Mouse (Mus musculus) stomach, embryonic 14.5 days (tissue): ENCODE results near the gene Slf1. TPM values are rescaled to one million over a fixed set of nuclear protein-coding genes. Genes with fewer than 3 reads are reported as not detected.

ENCODE experiments used
- ATAC-seq: fragments of 200-750 bp; cut with Nextera tagmentation; 2 replicates; pipeline ENCODE4 v1.8.0; 2017; ENCODE audit warnings: low read depth, moderate TSS enrichment; ENCODE audit not compliant: insufficient number of reproducible peaks, insufficient read depth, low FRiP score
- H3K27ac ChIP-seq: fragments of 300-500 bp; sonication (generic); 2 replicates; pipeline ENCODE4 v1.5.1; 2014; ENCODE audit warnings: mild to moderate bottlenecking, low read length, moderate library complexity, mixed read lengths
- H3K27me3 ChIP-seq: fragments of 300-500 bp; sonication (generic); 2 replicates; pipeline ENCODE4 v1.6.1; 2014; ENCODE audit warnings: low read length, control low read depth, mixed read lengths; ENCODE audit not compliant: control insufficient read depth, insufficient read depth
- H3K36me3 ChIP-seq: fragments of 300-500 bp; sonication (generic); 2 replicates; pipeline ENCODE4 v1.6.1; 2014; ENCODE audit warnings: mild to moderate bottlenecking, control low read depth, low read length, moderate library complexity, mixed read lengths; ENCODE audit not compliant: control insufficient read depth, insufficient read depth
- H3K4me1 ChIP-seq: fragments of 300-500 bp; sonication (generic); 2 replicates; pipeline ENCODE4 v1.6.1; 2014; ENCODE audit warnings: low read length, control low read depth, mixed read lengths; ENCODE audit not compliant: control insufficient read depth, insufficient read depth
- H3K4me2 ChIP-seq: fragments of 300-500 bp; sonication (generic); replicated peaks from 2 replicates; pipeline ENCODE4 v1.6.1; 2014; ENCODE audit warnings: low read depth, low read length, control low read depth
- H3K4me3 ChIP-seq: fragments of 300-500 bp; sonication (generic); 2 replicates; pipeline ENCODE4 v1.5.1; 2014; ENCODE audit warnings: low read depth, low read length, control low read depth
- H3K9ac ChIP-seq: fragments of 300-500 bp; sonication (generic); replicated peaks from 2 replicates; pipeline ENCODE4 v1.6.1; 2014; ENCODE audit warnings: low read depth, mild to moderate bottlenecking, control low read depth, low read length, moderate library complexity, mixed read lengths
- H3K9me3 ChIP-seq: fragments of 300-500 bp; sonication (generic); 2 replicates; pipeline ENCODE4 v1.6.1; 2016; ENCODE audit warnings: low read depth, low read length, control low read depth; ENCODE audit not compliant: control insufficient read depth
- WGBS: fragments of 180-500 bp; shearing (Covaris S2); extraction: QIAGEN DNeasy Blood & Tissue Kit; methylation state at CpG from one replicate; pipeline ENCODE4 v1.1.7; 2014; 5-methylcytosine and 5-hydroxymethylcytosine counted together
- polyA plus RNA-seq: library from polyadenylated mRNA; unstranded; fragments of >200 nt; fragmentation: Nextera tagmentation; extraction: Ambion mirVana; gene quantifications from 2 replicates; pipeline ENCODE4 v1.2.1, GENCODE M21; 2014

The Slf1 gene
- polyA plus RNA-seq, 1 experiment from 2014 or later, result 41.1 TPM

DNA sequence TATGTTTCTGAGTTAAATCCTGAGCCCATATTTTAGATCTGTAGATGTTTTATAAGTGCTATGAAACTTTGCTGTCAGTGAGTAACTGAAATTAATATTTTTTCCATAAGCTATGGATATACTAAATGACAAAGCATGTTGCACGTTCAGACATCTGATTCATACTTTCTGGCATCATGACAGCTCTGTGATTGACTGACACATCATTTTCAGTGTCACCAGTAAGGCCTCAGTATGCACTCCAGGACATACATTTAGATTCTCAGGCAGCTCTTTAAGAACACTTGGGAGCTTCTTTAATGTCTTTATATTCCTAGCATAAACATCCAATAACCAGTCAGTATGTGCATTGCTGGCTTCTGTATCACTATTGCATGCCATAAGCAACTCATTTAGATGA, 91.9 kb downstream of the Slf1 start:
- Histone ChIP-seq H3K36me3 (no peaks in the 10 kb centered on the region), H3K4me3 (no peak overlapping the region), H3K27ac (no peak overlapping the region), H3K4me2 (no peak overlapping the region), H3K4me1 (peaks cover 4% of the 10 kb centered on the region; the same call in 1 of the 2 replicates), H3K9ac (no peak overlapping the region), H3K27me3 (no peaks in the 10 kb centered on the region), H3K9me3 (no peaks in the 10 kb centered on the region)
- no peak for ATAC-seq
- 68% methylated on average over 1 of the region's 1 CpGs for WGBS

DNA sequence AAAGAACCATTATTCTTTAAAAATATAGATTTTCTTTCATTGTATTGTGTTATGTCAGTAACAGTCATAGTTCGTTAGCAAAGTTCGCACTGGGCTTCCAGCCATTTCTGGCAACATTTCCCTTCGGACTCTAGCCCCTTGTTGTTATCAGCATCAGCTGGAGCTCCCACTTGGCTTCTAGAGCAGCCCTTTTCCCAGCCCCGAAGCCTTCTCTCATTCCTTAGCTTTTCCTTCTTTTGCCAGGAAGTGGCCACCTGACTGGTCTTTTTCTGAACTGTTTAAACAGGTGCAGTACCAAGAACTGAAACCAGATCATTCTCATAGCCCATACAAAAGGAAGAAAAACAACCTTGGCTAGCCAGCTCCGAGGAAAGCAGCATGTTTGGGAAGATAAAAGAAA, 105.7 kb downstream of the Slf1 start:
- no peak for ATAC-seq
- H3K9ac ChIP-seq, result no peak overlapping the region
- no peaks in the 10 kb centered on the region for H3K9me3 ChIP-seq
- H3K4me1 ChIP-seq, result no peaks in the 10 kb centered on the region
- no peak overlapping the region for H3K4me3 ChIP-seq
- no peaks in the 10 kb centered on the region for H3K36me3 ChIP-seq
- H3K27me3 ChIP-seq, result no peaks in the 10 kb centered on the region
- no peak overlapping the region for H3K27ac ChIP-seq
- H3K4me2 ChIP-seq, result no peak overlapping the region
- 51% methylated on average over 5 of the region's 5 CpGs for WGBS

DNA sequence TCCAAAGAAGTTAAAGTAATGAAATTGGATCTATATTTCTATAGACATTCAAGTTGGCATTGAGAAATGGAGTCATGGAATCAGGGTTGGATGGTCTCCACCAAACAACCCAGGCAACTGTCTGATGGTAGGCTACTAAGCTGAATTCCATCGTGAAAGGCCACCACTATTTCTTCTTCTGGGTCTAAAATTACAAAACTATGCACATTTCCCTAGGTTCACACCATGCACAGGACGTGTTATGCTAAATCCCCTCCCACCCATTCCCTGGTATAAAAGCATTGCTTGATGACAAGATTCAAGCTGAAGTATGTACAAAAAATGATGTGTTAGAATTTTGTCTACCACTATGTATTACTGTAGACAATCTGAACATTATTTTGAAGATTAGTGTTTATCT, 116.4 kb downstream of the Slf1 start:
- Histone ChIP-seq H3K4me3 (no peak overlapping the region), H3K4me2 (no peak overlapping the region), H3K9me3 (no peaks in the 10 kb centered on the region), H3K27ac (no peak overlapping the region), H3K4me1 (no peaks in the 10 kb centered on the region), H3K36me3 (no peaks in the 10 kb centered on the region), H3K27me3 (no peaks in the 10 kb centered on the region), H3K9ac (no peak overlapping the region)
- WGBS, result 87% methylated on average over 2 of the region's 2 CpGs
- no peak for ATAC-seq

DNA sequence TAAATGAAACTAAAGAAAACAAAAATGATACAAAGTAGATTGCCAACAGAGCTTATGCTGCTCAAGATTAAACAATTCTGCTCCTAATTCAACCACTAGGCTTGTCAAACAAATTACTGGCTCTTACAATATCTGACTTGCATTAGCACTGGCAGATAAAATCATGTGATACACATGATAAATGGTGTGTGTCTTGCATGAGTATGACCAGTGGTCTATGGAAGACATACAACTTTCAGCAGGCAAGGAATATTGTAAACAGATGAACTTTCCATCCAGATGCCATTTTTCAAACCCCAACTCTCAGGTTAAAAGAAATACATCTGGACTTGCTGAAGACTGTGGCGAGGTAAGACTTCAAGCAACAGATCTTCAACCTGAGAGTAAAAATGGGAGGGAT, 131.6 kb downstream of the Slf1 start:
- H3K36me3 ChIP-seq, result no peaks in the 10 kb centered on the region
- H3K27ac ChIP-seq, result no peak overlapping the region
- ATAC-seq, result peak; percentile 42; the same call in 1 of the 2 replicates
- no peak overlapping the region for H3K9ac ChIP-seq
- H3K4me1 ChIP-seq, result no peaks in the 10 kb centered on the region
- no peak overlapping the region for H3K4me3 ChIP-seq
- H3K4me2 ChIP-seq, result no peak overlapping the region
- 44% methylated on average over 1 of the region's 1 CpGs for WGBS
- H3K9me3 ChIP-seq, result no peaks in the 10 kb centered on the region
- H3K27me3 ChIP-seq, result no peaks in the 10 kb centered on the region

DNA sequence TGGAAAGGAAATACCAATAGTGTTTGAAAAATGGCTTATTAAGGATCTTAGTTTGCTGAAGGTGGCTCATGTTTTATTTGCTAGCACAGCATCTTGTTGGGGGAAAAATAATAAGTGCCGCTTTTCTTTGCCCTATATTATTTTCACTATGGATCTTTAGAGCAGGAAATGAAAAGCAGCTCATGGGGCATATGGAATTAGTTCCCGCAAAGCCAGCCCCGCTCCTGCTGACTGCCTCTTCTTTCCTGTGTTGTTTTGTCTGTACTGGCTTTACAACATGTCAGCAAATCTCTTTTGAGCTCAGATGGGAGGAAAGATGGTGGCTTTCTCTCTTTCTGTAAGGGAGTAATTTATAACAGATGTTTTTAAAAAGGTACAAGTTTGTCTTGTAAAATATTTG, 132.6 kb downstream of the Slf1 start:
- no peaks in the 10 kb centered on the region for H3K27me3 ChIP-seq
- ATAC-seq, result no peak
- no peak overlapping the region for H3K4me3 ChIP-seq
- H3K4me1 ChIP-seq, result no peaks in the 10 kb centered on the region
- H3K9me3 ChIP-seq, result no peaks in the 10 kb centered on the region
- 77% methylated on average over 3 of the region's 3 CpGs for WGBS
- no peak overlapping the region for H3K4me2 ChIP-seq
- H3K9ac ChIP-seq, result no peak overlapping the region
- H3K27ac ChIP-seq, result no peak overlapping the region
- H3K36me3 ChIP-seq, result no peaks in the 10 kb centered on the region

Other genes with a start within 250 kb of the Slf1 start
- 11.8 TPM in 2 replicates for gene 2210408I21Rik, start 67 bp upstream of the Slf1 start, polyA plus RNA-seq